Mouse (Mus musculus): ENCODE data around the gene Trim60. TPM values are rescaled to one million over a fixed set of nuclear protein-coding genes. Genes with fewer than 3 reads are reported as not detected.

Trim60 gene
- not detected for total RNA-seq (2023)

GRCm38 (mm10) chr8:65018423-65018822 lies at the start of gene Trim60, which contains the start of gene Trim61:
Gene Trim60 (minus strand): TSS chr8:65018584.
Gene Trim61 (minus strand): TSS chr8:65018523.

GRCm38 (mm10) chr8:65037117-65037533 lies 18.7 kb upstream of the Trim60 start, which contains the start of gene Apela:
Gene Apela (minus strand): TSS chr8:65037336.

GRCm38 (mm10) chr8:64987731-64988130 lies 30.7 kb downstream of the Trim60 start, which contains the start of gene Trim75:
Gene Trim75 (minus strand): TSS chr8:64987831.

Other genes with a start within 250 kb of the Trim60 start
- gene Klhl2, start 168.6 kb downstream of the Trim60 start, total RNA-seq (2023) = 10 to 100 TPM; 39.8 to 45.3 TPM
- 10 to 100 TPM; 28.9 to 33.4 TPM for gene Tmem192, start 71.4 kb downstream of the Trim60 start, total RNA-seq (2023)
- not detected for gene Trim75, start 30.8 kb downstream of the Trim60 start, total RNA-seq (2023)
- gene Trim61, start 61 bp downstream of the Trim60 start, total RNA-seq (2023) = not detected
- gene Apela, start 18.8 kb upstream of the Trim60 start, total RNA-seq (2023) = not detected
- not detected for gene Gm10663, start 56.4 kb upstream of the Trim60 start, total RNA-seq (2023)
- gene BC030870, start 111.0 kb upstream of the Trim60 start, total RNA-seq (2023) = not detected